Mouse (Mus musculus) MEL (cell line): ENCODE data around the gene Snapc4. TPM values are rescaled to one million over a fixed set of nuclear protein-coding genes. Genes with fewer than 3 reads are reported as not detected.

Source experiments
- DNase-seq: peaks from one replicate; pipeline ENCODE4 v3.0.0; 2011; ENCODE audit warnings: low read depth, low spot score
- H3K27ac ChIP-seq: 2 replicates; pipeline ENCODE4 v1.5.1; 2012; ENCODE audit warnings: low read depth, mild to moderate bottlenecking, control low read depth, low read length, moderate library complexity; ENCODE audit not compliant: control insufficient read depth
- H3K27me3 ChIP-seq, 2 experiments: fragments of 150-350 bp in 1 of 2; sonication (generic) in 1 of 2; 2 replicates each; pipeline ENCODE4 v1.6.1; 2012; ENCODE audit warnings: low read length in 2 of 2, mild to moderate bottlenecking in 2 of 2, improper control_type of control experiment in 1 of 2, moderate library complexity in 1 of 2; ENCODE audit not compliant: insufficient read depth in 2 of 2, control insufficient read depth in 1 of 2
- H3K36me3 ChIP-seq, 2 experiments: 2 replicates each; pipeline ENCODE4 v1.6.1; 2012 to 2014; ENCODE audit warnings: low read length in 2 of 2, improper control_type of control experiment in 1 of 2, inconsistent platforms in 1 of 2, mild to moderate bottlenecking in 1 of 2; ENCODE audit not compliant: insufficient read depth in 2 of 2, control insufficient read depth in 1 of 2
- H3K4me1 ChIP-seq, 2 experiments: fragments of 150-350 bp in 1 of 2; sonication (generic) in 1 of 2; 2 replicates each; pipeline ENCODE4 v1.6.1; 2012; ENCODE audit warnings: low read length in 2 of 2, improper control_type of control experiment in 1 of 2, mild to moderate bottlenecking in 1 of 2; ENCODE audit not compliant: insufficient read depth in 2 of 2, control insufficient read depth in 1 of 2
- H3K4me3 ChIP-seq, 2 experiments: fragments of 150-350 bp in 1 of 2; sonication (generic) in 1 of 2; 2 replicates each; pipeline ENCODE4 v1.5.1; 2012; ENCODE audit warnings: low read depth in 2 of 2, low read length in 2 of 2, mild to moderate bottlenecking in 2 of 2, moderate library complexity in 2 of 2, control low read depth in 1 of 2, improper control_type of control experiment in 1 of 2; ENCODE audit not compliant: control insufficient read depth in 1 of 2, insufficient read depth in 1 of 2
- H3K79me2 ChIP-seq: 2 replicates; pipeline ENCODE4 v1.6.1; 2012; ENCODE audit warnings: mild to moderate bottlenecking, low read length, moderate library complexity; ENCODE audit not compliant: control insufficient read depth, poor library complexity, insufficient read depth
- H3K9ac ChIP-seq: 2 replicates; pipeline ENCODE4 v1.6.1; 2012; ENCODE audit warnings: low read depth, mild to moderate bottlenecking, control low read depth, low read length, moderate library complexity; ENCODE audit not compliant: control insufficient read depth, poor library complexity, severe bottlenecking
- H3K9me3 ChIP-seq: fragments of 150-350 bp; sonication (generic); replicated peaks from 2 replicates; pipeline ENCODE4 v1.6.1; 2012; ENCODE audit warnings: mild to moderate bottlenecking, low read length, improper control_type of control experiment, moderate library complexity; ENCODE audit not compliant: insufficient read depth
- BHLHE40 ChIP-seq: IDR thresholded peaks from 2 replicates; pipeline ENCODE4 v1.6.1; 2012; ENCODE audit warnings: low read depth, mild to moderate bottlenecking, inconsistent platforms, low read length, improper control_type of control experiment, borderline replicate concordance
- CHD1 ChIP-seq: IDR thresholded peaks from 2 replicates; pipeline ENCODE4 v1.6.1; 2012; ENCODE audit warnings: low read depth, mild to moderate bottlenecking, inconsistent platforms, low read length, improper control_type of control experiment
- CHD2 ChIP-seq: IDR thresholded peaks from 2 replicates; pipeline ENCODE4 v1.6.1; 2011; ENCODE audit warnings: low read length, improper control_type of control experiment
- CTCF ChIP-seq, 3 experiments: IDR thresholded peaks in 2 of 3; conservative IDR thresholded peaks in 1 of 3; 2 replicates each; pipeline ENCODE4 v1.5.1; 2011 to 2012; ENCODE audit warnings: low read length in 3 of 3, low read depth in 2 of 3, mild to moderate bottlenecking in 2 of 3, improper control_type of control experiment in 1 of 3, inconsistent platforms in 1 of 3, mixed read lengths in 1 of 3, moderate library complexity in 1 of 3; ENCODE audit not compliant: control insufficient read depth in 1 of 3, insufficient read depth in 1 of 3, poor library complexity in 1 of 3, severe bottlenecking in 1 of 3
- E2F4 ChIP-seq: IDR thresholded peaks from 2 replicates; pipeline ENCODE4 v1.6.1; 2011; ENCODE audit warnings: low read depth, low read length, improper control_type of control experiment, borderline replicate concordance
- ELF1 ChIP-seq: IDR thresholded peaks from 2 replicates; pipeline ENCODE4 v1.6.1; 2014; ENCODE audit warnings: low read depth, mild to moderate bottlenecking, inconsistent platforms, low read length, improper control_type of control experiment, moderate library complexity
- EP300 ChIP-seq, 2 experiments: IDR thresholded peaks; 2 replicates each; pipeline ENCODE4 v1.6.1; 2011; ENCODE audit warnings: improper control_type of control experiment in 2 of 2, low read length in 2 of 2, low read depth in 1 of 2, mild to moderate bottlenecking in 1 of 2
- ETS1 ChIP-seq: IDR thresholded peaks from 2 replicates; pipeline ENCODE4 v1.6.1; 2012; ENCODE audit warnings: low read depth, mild to moderate bottlenecking, inconsistent platforms, low read length, improper control_type of control experiment, moderate library complexity
- GABPA ChIP-seq: IDR thresholded peaks from 2 replicates; pipeline ENCODE4 v1.6.1; 2012; ENCODE audit warnings: low read depth, mild to moderate bottlenecking, inconsistent platforms, low read length, improper control_type of control experiment, moderate library complexity
- JUND ChIP-seq: IDR thresholded peaks from 2 replicates; pipeline ENCODE4 v1.6.1; 2011; ENCODE audit warnings: low read depth, mild to moderate bottlenecking, improper control_type of control experiment, low read length
- KAT2A ChIP-seq: conservative IDR thresholded peaks from 2 replicates; pipeline ENCODE4 v1.6.1; 2012; ENCODE audit warnings: low read depth, low read length, improper control_type of control experiment, inconsistent platforms
- MAX ChIP-seq: IDR thresholded peaks from 2 replicates; pipeline ENCODE4 v1.6.1; 2011; ENCODE audit warnings: low read length, improper control_type of control experiment
- MYB ChIP-seq: IDR thresholded peaks from 2 replicates; pipeline ENCODE4 v1.6.1; 2011; ENCODE audit warnings: mild to moderate bottlenecking, low read depth, low read length, improper control_type of control experiment
- RCOR1 ChIP-seq: IDR thresholded peaks from 2 replicates; pipeline ENCODE4 v1.6.1; 2012; ENCODE audit warnings: low read depth, mild to moderate bottlenecking, inconsistent platforms, low read length, improper control_type of control experiment
- SIN3A ChIP-seq: IDR thresholded peaks from 2 replicates; pipeline ENCODE4 v1.6.1; 2012; ENCODE audit warnings: low read length, improper control_type of control experiment, inconsistent platforms
- TBP ChIP-seq: IDR thresholded peaks from 2 replicates; pipeline ENCODE4 v1.8.0; 2011; ENCODE audit warnings: low read depth, low read length, improper control_type of control experiment
- UBTF ChIP-seq: IDR thresholded peaks from 2 replicates; pipeline ENCODE4 v1.6.1; 2012; ENCODE audit warnings: low read depth, mild to moderate bottlenecking, inconsistent platforms, low read length, improper control_type of control experiment, moderate library complexity, borderline replicate concordance; ENCODE audit not compliant: insufficient read depth
- USF2 ChIP-seq, 2 experiments: IDR thresholded peaks; 2 replicates each; pipeline ENCODE4 v1.6.1; 2011 to 2012; ENCODE audit warnings: improper control_type of control experiment in 2 of 2, low read length in 2 of 2, borderline replicate concordance in 1 of 2, inconsistent platforms in 1 of 2, low read depth in 1 of 2, mild to moderate bottlenecking in 1 of 2; ENCODE audit not compliant: insufficient read depth in 1 of 2
- ZMIZ1 ChIP-seq: IDR thresholded peaks from 2 replicates; pipeline ENCODE4 v1.6.1; 2012; ENCODE audit warnings: low read depth, mild to moderate bottlenecking, inconsistent platforms, low read length, improper control_type of control experiment, moderate library complexity
- polyA plus RNA-seq, 2 experiments: library from polyadenylated mRNA; stranded (reverse) in 1 of 2; unstranded in 1 of 2; fragments of >175 nt in 1 of 2; fragments of >200 nt in 1 of 2; gene quantifications; 2 replicates each; pipeline versions ENCODE4 v1.2.1 to v1.2.4; 2012; ENCODE audit warnings: low replicate concordance in 2 of 2, low read depth in 1 of 2; ENCODE audit not compliant: insufficient read length in 2 of 2, insufficient read depth in 1 of 2, missing spikeins in 1 of 2
- total RNA-seq: library from RNA; depleted of rRNA; stranded (reverse); fragments of 300-350 nt; gene quantifications from 2 replicates; pipeline ENCODE4 v1.2.3, GENCODE M21; 2012

The Snapc4 gene
- total and polyA plus RNA-seq, 3 experiments = 49.3 to 57.6 TPM; not detected in 1

DNA sequence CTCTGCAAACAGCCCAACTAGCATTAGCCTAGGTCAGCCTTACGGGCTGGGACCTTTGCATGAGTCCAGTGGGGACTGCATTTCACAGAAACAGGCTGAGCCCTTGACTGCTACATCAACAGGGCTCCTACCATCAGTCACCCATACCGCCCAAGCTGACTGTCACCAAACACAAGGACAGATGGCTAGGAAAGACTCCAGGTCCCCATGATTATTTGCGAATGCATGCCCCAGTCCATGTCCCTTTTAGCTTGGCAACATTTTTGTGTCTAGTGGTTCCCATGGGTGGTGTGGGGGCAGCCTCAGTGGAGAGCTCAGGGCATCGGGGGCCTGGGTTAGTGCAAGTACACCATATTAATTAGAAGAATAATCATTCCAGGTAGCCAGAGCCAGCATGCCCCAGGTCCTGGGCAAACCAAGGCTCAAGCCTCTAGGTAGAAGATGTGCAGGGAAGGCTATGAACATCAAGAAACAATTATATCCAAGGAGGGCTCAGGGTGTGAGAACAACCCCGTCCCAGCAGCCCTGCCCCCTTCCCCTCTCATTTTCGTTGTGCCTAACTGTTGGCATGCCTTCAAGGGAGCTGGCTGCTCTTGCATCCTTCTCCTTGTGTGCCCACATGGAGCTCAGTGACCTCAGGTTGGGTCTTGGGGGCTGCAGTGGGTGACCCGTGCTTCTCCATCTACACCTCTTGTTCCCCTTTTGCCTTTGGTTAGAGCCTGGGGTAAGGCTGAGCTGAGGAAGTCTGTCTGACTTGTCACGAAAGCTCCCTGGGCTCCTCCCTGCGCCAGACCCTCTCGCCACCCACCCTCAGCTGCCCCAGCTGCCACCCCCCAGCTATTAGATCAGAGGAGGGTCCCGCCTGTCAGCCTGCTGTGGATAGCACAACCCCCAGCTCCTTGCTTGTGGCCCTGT lies 27.1 kb downstream of the Snapc4 start:
- TF ChIP-seq RCOR1 (no peak), MYB (no peak), UBTF (no peak)
- TF ChIP-seq, all 39 proteins: peak for 0
- H3K27me3 ChIP-seq = no peaks in the 10 kb centered on the region; a peak in 1 of 4 replicates
- no peak overlapping the region; a peak in 2 of 4 replicates for H3K4me3 ChIP-seq
- no peak overlapping the region for H3K9ac ChIP-seq
- H3K27ac ChIP-seq = no peak overlapping the region
- no peaks in the 10 kb centered on the region for H3K9me3 ChIP-seq
- peaks cover 0 to 15% of the 10 kb centered on the region in 2 experiments; a peak in 2 of 4 replicates for H3K4me1 ChIP-seq
- H3K79me2 ChIP-seq = peaks cover 14% of the 10 kb centered on the region
- no peak for DNase-seq
- H3K36me3 ChIP-seq = peaks cover 0 to 5% of the 10 kb centered on the region in 2 experiments; a peak in 2 of 4 replicates

DNA sequence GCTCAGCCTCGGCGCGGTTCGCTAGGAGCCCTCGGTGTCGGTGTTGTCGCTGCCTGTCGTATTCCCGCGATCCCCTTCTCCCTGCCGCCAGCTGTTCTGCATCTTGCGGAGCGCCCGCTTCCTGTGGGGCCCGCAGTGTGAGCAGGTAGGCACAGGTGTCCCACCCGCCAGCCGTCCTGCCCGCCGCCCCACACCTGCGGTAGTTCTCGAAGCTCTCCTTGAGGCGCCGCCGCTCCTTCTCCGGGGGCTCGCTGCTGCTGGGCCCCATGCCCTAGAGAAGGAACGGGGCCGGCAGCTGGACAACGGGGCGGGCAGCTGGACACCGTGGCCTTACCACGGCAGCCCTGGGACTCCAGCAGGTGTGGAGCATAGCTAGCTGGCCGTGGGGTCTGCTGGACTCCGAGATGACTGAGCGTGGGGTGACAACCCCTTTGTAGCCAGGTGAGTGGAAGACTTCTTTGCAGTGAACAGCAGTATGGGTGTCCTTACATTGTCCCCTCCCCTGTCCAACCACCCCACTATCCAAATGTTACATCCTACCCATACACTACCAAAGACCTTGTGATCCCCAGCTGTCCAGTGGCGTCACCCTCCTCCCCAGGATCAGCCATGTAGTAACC lies 28.1 kb downstream of the Snapc4 start:
- no peak for DNase-seq
- peaks cover 0 to 5% of the 10 kb centered on the region in 2 experiments; a peak in 2 of 4 replicates for H3K36me3 ChIP-seq

DNA sequence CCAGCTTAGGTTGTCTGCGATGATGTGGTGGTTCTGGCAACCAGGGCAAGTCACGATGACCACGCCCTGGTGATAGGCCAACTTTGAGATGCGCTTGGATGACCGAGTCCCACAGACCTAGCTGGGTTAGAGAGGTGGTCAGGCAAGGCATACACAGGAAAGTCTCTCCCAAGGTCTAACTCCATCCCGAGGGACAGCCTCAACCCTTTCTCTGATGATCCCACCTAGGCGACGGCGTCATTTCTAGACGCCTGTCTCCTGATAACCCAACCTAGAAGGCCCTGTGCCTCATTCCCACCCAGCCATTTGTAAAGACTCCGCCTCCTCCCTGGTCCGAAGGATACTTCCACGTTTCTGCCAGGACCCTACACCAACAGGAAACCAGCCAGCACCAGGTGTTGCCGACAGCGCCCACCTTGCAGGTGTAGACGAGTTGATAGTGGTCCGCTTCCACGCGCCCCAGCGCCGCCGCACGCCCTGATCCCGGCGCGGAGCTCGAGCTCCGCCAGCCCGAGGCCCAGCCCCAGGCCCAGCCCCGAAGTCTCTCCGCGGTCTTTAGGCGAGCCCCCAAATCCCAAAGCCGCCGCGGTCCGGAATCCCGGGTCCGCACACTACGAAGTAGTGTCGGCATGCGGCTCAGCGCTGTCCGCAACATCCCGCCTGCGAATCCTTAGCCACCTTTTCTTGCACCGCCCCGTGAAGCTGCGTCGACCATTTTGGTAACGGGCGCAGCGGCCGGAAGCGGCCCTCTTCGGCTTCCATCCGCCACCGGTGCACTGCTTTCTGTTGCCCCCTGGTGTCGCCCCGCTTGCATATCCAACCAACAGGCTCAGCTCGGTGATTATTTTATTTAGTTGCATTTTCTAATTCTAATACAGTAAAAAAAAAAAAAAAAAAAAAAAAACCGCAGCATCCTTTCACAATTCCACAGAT lies 28.8 kb downstream of the Snapc4 start, which contains the start of gene Dnlz:
TSS of gene Dnlz (minus strand) at position 753 of the 933 bp plus-strand sequence.
- peak; percentile 95 for DNase-seq
- Histone ChIP-seq H3K36me3 (peaks cover 0 to 5% of the 10 kb centered on the region in 2 experiments; a peak in 2 of 4 replicates), H3K27ac (peak within 1 kb of the TSS; percentile 60), H3K9ac (peak within 1 kb of the TSS; percentile 95), H3K4me1 (peaks cover 0 to 15% of the 10 kb centered on the region in 2 experiments; a peak in 2 of 4 replicates), H3K27me3 (no peaks in the 10 kb centered on the region; a peak in 1 of 4 replicates), H3K4me3 (peak within 1 kb of the TSS; percentile 77 to 97), H3K79me2 (peaks cover 14% of the 10 kb centered on the region), H3K9me3 (no peaks in the 10 kb centered on the region)
- TF ChIP-seq MAX = no peak
- TF ChIP-seq CTCF (IDR thresholded peaks at IDR 0.05 in 2 of 3, conservative IDR thresholded peaks at IDR 0.05 in 1 of 3; ENCODE audit: control insufficient read depth in 1 of 3, insufficient read depth in 1 of 3, low read depth in 2 of 3, low read length in 3 of 3, poor library complexity in 1 of 3, severe bottlenecking in 1 of 3) = peak; percentile 25 to 76 (median 68); a peak in 5 of 6 replicates
- no peak; the same call in 1 of the 2 replicates for TF ChIP-seq GABPA
- TF ChIP-seq KAT2A = peak; percentile 77; the same call in 1 of the 2 replicates
- no peak for TF ChIP-seq E2F4
- peak; percentile 87 for TF ChIP-seq SIN3A
- TF ChIP-seq ZMIZ1 = 0 out of 2 replicates have a peak, but pooled peaks have one; percentile 20
- no peak for TF ChIP-seq MYB
- TF ChIP-seq BHLHE40 = no peak
- no peak for TF ChIP-seq EP300 (IDR thresholded peaks at IDR 0.05; ENCODE audit: low read depth in 1 of 2, low read length in 2 of 2)
- TF ChIP-seq USF2 (IDR thresholded peaks at IDR 0.05; ENCODE audit: borderline replicate concordance in 1 of 2, insufficient read depth in 1 of 2, low read depth in 1 of 2, low read length in 2 of 2) = no peak
- TF ChIP-seq RCOR1 = peak; percentile 26; the same call in 1 of the 2 replicates
- TF ChIP-seq JUND = no peak
- 0 out of 2 replicates have a peak, but pooled peaks have one; percentile 69 for TF ChIP-seq CHD1

More for the DNA sequence above, 28.1 kb downstream of the Snapc4 start:
- H3K9ac ChIP-seq = peak overlapping the region; percentile 90
- H3K79me2 ChIP-seq = peaks cover 14% of the 10 kb centered on the region
- no peaks in the 10 kb centered on the region for H3K9me3 ChIP-seq
- no peaks in the 10 kb centered on the region; a peak in 1 of 4 replicates for H3K27me3 ChIP-seq
- peak overlapping the region; percentile 77 to 97 for H3K4me3 ChIP-seq
- TF ChIP-seq CHD2 = no peak
- peak; percentile 3; the same call in 1 of the 2 replicates for TF ChIP-seq TBP
- no peak for TF ChIP-seq CHD1
- TF ChIP-seq UBTF = no peak
- no peak; the same call in 1 of the 2 replicates for TF ChIP-seq SIN3A
- peak; percentile 6; the same call in 1 of the 2 replicates for TF ChIP-seq ETS1
- no peak for TF ChIP-seq ELF1
- no peak for TF ChIP-seq MAX
- peaks cover 0 to 15% of the 10 kb centered on the region in 2 experiments; a peak in 2 of 4 replicates for H3K4me1 ChIP-seq
- H3K27ac ChIP-seq = peak overlapping the region; percentile 45; the same call in 1 of the 2 replicates
